Mouse (Mus musculus) limb, embryonic 15.5 days (tissue): ENCODE measurements around the gene Nkx3-2. TPM values are rescaled to one million over a fixed set of nuclear protein-coding genes. Genes with fewer than 3 reads are reported as not detected.

Experiments
- ATAC-seq: fragments of 200-750 bp; cut with Nextera tagmentation; 2 replicates; pipeline ENCODE4 v1.8.0; 2017; ENCODE audit warnings: low read depth, moderate TSS enrichment; ENCODE audit not compliant: insufficient number of reproducible peaks, low FRiP score, low TSS enrichment
- H3K27ac ChIP-seq: fragments of 300-500 bp; sonication (generic); 2 replicates; pipeline ENCODE4 v1.5.1; 2015; ENCODE audit warnings: moderate library complexity, mild to moderate bottlenecking, inconsistent platforms
- H3K27me3 ChIP-seq: fragments of 300-500 bp; sonication (generic); 2 replicates; pipeline ENCODE4 v1.6.1; 2015; ENCODE audit warnings: inconsistent platforms
- H3K36me3 ChIP-seq: fragments of 300-500 bp; sonication (generic); 2 replicates; pipeline ENCODE4 v1.6.1; 2015; ENCODE audit warnings: inconsistent platforms
- H3K4me1 ChIP-seq: fragments of 300-500 bp; sonication (generic); 2 replicates; pipeline ENCODE4 v1.6.1; 2015; ENCODE audit warnings: inconsistent platforms
- H3K4me2 ChIP-seq: fragments of 300-500 bp; sonication (generic); 2 replicates; pipeline ENCODE4 v1.6.1; 2015; ENCODE audit warnings: mild to moderate bottlenecking, inconsistent platforms
- H3K4me3 ChIP-seq: fragments of 300-500 bp; sonication (generic); 2 replicates; pipeline ENCODE4 v1.5.1; 2015; ENCODE audit warnings: mild to moderate bottlenecking, inconsistent platforms
- H3K9ac ChIP-seq: fragments of 300-500 bp; sonication (generic); 2 replicates; pipeline ENCODE4 v1.6.1; 2015; ENCODE audit warnings: inconsistent platforms
- H3K9me3 ChIP-seq: fragments of 300-500 bp; sonication (generic); 2 replicates; pipeline ENCODE4 v1.6.1; 2016; ENCODE audit warnings: inconsistent platforms
- WGBS: fragments of 180-500 bp; shearing (Covaris S2); methylation state at CpG from one replicate; pipeline ENCODE4 v1.1.7; 2015; 5-methylcytosine and 5-hydroxymethylcytosine counted together
- polyA plus RNA-seq: library from polyadenylated mRNA; unstranded; fragments of >200 nt; fragmentation: Nextera tagmentation; extraction: Ambion mirVana; gene quantifications from 2 replicates; pipeline ENCODE4 v1.2.1, GENCODE M21; 2015

Gene Nkx3-2
- polyA plus RNA-seq, 1 experiment from 2014 or later = 4.3 TPM

DNA sequence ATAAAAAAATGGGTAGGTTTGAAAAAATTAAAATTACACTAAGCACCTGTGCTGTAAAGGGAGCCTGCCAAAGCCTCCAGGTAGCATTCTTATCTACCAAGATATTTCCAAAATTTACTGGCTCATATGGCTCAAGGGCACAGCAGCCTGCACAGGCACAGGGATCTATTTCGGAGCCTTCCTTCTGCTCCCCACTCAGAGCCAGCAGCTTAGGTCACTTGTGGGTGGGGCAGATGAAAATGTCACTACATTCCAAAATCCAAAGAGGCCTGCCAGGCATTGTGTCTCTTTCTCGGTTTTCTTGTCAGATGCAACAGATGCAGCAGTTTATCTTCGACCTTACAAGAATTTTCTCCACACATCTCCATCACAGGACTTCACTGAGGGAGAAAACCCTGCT, 15.7 kb upstream of the Nkx3-2 start:
- no peak overlapping the region for H3K9ac ChIP-seq
- H3K4me2 ChIP-seq = no peak overlapping the region
- no peaks in the 10 kb centered on the region for H3K4me1 ChIP-seq
- H3K4me3 ChIP-seq = no peak overlapping the region
- 62% methylated on average over 3 of the region's 3 CpGs for WGBS
- H3K9me3 ChIP-seq = no peaks in the 10 kb centered on the region
- no peaks in the 10 kb centered on the region for H3K27me3 ChIP-seq
- ATAC-seq = no peak
- no peak overlapping the region for H3K27ac ChIP-seq
- no peaks in the 10 kb centered on the region for H3K36me3 ChIP-seq

DNA sequence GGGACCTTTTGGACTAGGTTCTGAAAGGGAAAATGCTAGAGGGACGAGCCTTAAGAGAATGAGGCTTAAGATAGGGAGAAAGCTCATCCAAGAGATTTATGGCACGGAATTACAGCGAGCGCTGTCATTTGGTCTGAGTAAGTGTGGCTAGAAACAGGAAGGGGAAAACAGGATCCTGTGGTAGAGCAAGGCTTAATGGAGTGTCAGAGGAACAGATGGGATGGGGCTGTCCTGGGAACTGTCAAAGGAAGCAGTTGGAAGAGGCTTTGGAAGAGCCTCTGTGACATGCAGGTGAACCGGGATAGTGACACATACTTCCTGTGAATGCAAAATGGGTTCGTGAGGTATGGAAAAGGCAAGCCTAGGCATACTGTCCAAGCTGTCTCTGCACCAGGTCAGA, 11.4 kb upstream of the Nkx3-2 start:
- H3K4me2 ChIP-seq = no peak overlapping the region
- no peak for ATAC-seq

DNA sequence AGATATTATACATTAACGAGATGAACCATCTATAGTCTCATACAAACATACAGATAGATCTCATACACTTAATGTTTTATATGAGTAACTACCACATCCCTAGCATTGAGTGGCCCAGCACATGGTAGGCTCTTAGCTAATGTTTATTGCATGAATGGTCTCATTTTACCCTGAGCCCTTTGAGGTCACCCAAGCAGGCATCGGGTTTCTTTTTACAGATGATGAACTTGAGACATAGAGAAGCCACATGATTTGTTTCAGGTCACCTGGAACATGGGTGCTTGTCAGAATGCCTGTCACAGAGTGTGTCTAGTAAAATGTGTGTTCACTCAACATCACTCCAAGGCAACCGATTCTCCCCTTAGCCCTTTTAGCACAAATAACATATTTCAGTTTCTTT, 11.0 kb upstream of the Nkx3-2 start:
- peaks cover under 1% of the 10 kb centered on the region for H3K27me3 ChIP-seq
- no peak for ATAC-seq

More for the DNA sequence above, 11.4 kb upstream of the Nkx3-2 start:
- H3K9ac ChIP-seq = no peak overlapping the region
- H3K4me1 ChIP-seq = no peaks in the 10 kb centered on the region
- H3K4me3 ChIP-seq = no peak overlapping the region
- WGBS = 20% methylated on average over 6 of the region's 6 CpGs
- H3K27me3 ChIP-seq = no peaks in the 10 kb centered on the region
- no peaks in the 10 kb centered on the region for H3K9me3 ChIP-seq
- no peak overlapping the region for H3K27ac ChIP-seq
- H3K36me3 ChIP-seq = no peaks in the 10 kb centered on the region

DNA sequence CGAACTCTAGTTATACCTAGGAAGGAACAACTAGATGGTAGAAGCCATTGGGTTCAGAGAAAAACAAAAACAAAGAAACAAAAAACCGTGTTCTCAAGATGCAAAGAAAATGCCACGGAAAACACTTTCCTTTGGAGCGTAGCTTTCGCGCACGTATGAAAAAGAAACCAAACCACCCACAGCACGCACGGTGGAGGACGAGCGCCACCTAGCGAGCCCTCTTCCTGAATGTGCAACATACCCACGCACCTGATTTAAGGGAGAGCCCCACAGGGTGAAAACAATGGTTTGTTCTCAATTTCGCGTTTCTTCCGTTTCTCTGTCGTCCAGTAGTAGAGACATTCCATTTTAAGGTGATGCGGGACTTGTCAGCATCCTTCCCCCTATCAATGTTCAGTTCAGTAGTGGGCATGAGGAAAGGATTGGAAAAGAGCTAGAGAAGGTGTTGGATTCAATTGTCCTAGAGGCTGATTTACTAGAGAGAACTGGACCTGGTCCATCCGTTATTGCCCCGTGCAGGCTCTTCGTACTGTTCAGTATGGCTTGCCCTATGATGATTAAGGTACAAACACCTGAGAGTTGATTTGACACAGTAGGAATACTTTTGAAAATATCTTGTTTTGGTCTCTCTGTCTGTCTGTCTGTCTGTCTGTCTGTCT, 4.2 kb upstream of the Nkx3-2 start:
- Histone ChIP-seq H3K36me3 (no peaks in the 10 kb centered on the region), H3K27me3 (peaks cover 51% of the 10 kb centered on the region), H3K4me1 (peaks cover 21% of the 10 kb centered on the region), H3K4me2 (peak overlapping the region; percentile 35), H3K4me3 (peak overlapping the region; percentile 27), H3K9me3 (no peaks in the 10 kb centered on the region), H3K27ac (no peak overlapping the region), H3K9ac (no peak overlapping the region)
- ATAC-seq = no peak
- 4% methylated on average over 21 of the region's 21 CpGs for WGBS

More for the DNA sequence above, 11.0 kb upstream of the Nkx3-2 start:
- Histone ChIP-seq H3K9ac (no peak overlapping the region), H3K4me2 (no peak overlapping the region), H3K4me1 (no peaks in the 10 kb centered on the region), H3K9me3 (no peaks in the 10 kb centered on the region), H3K4me3 (no peak overlapping the region), H3K36me3 (no peaks in the 10 kb centered on the region), H3K27ac (no peak overlapping the region)
- 60% methylated on average over 3 of the region's 3 CpGs for WGBS

DNA sequence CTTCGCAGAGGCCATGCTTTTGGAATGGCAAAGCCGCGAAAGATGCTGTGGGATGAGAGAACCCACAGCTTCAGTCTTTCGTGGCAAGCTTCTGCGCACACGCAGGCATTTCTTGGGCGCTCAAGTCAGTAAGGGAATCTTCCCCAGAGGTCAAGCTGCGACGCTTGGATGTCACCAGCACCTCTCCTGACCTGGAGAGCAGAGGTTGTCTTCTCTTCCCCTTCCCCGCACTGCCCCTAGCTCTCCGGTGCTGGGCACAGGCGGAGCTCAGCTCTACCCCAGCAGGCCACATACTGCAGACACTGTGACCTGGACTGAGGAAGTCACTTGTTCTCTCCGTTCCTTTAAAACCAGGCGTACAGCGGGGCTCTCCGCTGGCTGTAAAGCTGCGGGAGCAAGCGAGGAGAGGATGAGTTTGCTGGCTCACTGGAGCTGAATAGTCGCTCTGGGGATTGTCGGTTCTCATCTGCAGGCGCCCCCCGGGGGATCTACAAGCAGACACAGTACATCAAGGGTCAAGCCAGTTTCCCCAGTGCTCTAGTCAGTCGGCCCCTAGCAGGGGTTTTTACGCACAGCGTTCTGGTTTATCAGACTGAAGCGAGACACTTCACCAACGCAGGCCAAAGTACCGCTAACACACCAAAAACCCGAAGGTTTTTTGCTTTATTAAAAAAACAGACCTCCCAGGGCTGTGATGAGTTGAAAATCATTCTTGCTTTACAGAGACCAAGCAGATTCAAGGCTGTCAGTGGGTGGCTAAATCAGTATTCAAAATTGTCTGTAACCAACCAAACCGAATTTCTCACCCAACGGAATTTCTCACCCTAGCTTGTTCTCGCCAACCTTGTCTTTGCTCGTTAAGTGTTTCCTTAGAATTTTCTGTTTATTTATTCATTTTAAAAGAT, 3.2 kb upstream of the Nkx3-2 start:
- no peaks in the 10 kb centered on the region for H3K36me3 ChIP-seq
- peaks cover 60% of the 10 kb centered on the region for H3K27me3 ChIP-seq
- H3K4me3 ChIP-seq = peak overlapping the region; percentile 27

DNA sequence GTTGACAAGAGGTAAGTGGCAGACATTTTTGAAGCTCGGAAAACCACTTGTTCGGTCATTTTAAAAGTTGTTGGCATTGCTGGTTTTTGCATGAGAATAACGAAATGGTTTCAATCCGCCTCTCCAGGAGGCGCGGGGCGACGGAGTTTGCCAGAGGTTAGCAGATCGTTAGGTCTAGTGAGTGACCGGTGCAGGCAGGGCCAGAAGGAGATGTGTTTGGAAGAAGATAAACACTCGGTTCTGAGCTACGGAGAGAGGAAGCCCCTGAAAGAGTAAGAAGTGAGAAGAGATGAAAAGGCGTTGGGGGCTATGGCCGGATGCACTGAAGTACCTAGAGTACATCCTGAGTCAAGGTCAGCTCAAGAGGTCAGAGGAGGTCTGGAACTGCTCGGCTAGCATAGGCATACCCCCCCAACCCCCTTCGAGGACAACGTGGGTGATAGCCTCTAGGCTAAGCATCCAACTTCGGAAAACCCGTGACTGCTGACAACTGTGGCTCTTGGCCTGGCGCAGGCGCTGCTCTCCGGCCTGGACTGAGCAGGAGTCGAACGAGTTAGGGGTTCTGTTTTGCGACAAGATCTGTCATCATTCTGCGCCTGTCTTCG, 2.2 kb upstream of the Nkx3-2 start:
- Histone ChIP-seq H3K4me1 (peaks cover 37% of the 10 kb centered on the region), H3K4me3 (no peak overlapping the region), H3K9ac (no peak overlapping the region), H3K9me3 (no peaks in the 10 kb centered on the region), H3K4me2 (no peak overlapping the region), H3K27me3 (peaks cover 70% of the 10 kb centered on the region), H3K27ac (no peak overlapping the region), H3K36me3 (no peaks in the 10 kb centered on the region)
- 12% methylated on average over 27 of the region's 27 CpGs for whole genome bisulfite sequencing
- ATAC-seq = no peak

More for the DNA sequence above, 3.2 kb upstream of the Nkx3-2 start:
- Histone ChIP-seq H3K27ac (no peak overlapping the region), H3K9me3 (no peaks in the 10 kb centered on the region), H3K4me2 (peak overlapping the region; percentile 35), H3K4me1 (peaks cover 29% of the 10 kb centered on the region), H3K9ac (no peak overlapping the region)
- ATAC-seq = no peak
- WGBS = 19% methylated on average over 33 of the region's 33 CpGs

DNA sequence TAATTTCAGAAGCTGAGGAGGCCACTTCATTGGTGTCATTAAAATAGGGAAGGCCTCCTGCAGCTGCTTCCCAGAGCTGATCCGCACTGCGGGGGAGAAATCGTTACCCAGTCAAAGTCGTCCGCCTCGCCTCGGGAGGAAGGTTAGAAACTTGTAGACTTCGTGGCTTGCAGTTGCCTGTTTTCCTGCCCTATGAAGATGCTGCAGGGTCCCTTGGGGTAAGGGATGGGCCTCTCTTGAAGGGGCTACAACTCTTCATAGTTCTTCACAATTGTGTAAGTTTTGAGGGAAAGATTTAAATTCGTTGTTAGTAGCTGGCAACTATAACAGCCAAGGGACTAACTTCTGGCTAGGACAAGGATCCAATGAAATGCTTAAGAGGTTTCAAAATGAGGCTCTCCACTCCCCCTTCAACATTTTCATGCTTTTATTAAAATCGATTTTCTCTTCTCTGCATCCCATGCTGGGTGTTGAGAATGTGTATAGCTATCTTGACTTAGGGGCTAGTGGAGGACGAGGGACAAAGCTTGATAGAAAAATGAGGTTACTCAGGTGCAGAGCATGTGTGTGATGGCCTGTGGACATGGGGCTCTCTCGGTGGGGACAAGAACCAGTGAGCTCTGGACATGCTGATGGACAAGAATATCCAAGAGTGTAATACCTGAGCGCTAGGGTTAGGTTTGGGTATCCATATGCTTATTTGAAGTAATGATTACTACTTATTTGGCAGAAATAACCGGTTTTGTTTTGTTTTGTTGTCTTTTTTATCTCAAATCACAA, 1.5 kb upstream of the Nkx3-2 start:
- Histone ChIP-seq H3K9ac (no peak overlapping the region), H3K4me2 (no peak overlapping the region), H3K27me3 (peaks cover 77% of the 10 kb centered on the region), H3K4me1 (peaks cover 41% of the 10 kb centered on the region), H3K9me3 (no peaks in the 10 kb centered on the region), H3K27ac (no peak overlapping the region), H3K4me3 (no peak overlapping the region), H3K36me3 (no peaks in the 10 kb centered on the region)
- no peak for ATAC-seq
- WGBS = 6% methylated on average over 14 of the region's 14 CpGs

DNA sequence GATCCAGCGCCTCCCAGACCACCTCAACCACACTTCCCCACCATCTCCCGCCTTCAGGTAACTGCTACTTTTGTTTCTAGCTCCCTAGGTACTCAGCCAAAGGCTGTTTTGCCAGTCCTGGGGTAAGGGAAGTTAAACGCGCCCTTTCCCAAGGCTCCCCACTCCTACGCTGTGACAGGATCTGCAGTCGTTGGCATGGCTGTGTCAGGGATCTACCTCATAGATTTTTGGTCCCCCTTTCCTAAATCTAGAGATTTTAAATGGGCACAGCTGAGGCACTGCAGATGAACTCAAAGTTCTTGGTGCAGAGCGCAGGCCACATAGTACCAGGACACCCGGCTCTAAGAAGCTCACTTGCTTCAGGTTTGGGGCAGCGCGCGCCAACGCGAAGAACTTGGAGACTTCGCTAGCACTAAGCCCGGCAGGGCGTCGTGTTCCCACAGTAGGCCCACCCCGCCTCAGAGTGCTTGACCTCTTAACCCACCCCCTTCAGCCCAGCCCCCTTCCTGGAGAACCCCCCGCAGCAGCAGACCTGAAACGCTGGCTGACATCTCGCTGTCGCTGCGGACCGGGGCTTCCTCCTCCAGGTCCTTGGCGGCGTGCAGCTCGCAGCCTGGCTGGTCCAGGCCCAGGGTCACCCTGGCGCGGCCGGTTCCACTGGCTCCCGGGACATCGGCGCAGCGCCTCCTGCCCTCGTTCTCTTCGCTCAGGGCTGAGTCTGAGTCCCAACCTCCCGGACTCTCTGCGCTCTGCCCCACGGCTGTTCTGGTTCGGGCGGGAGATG, 1.2 kb downstream of the Nkx3-2 start:
- peak overlapping the region; percentile 77 for H3K27ac ChIP-seq
- ATAC-seq = no peak
- H3K9ac ChIP-seq = peak overlapping the region; percentile 45
- WGBS = 3% methylated on average over 41 of the region's 41 CpGs
- peaks cover 41% of the 10 kb centered on the region for H3K4me1 ChIP-seq
- peaks cover 83% of the 10 kb centered on the region for H3K27me3 ChIP-seq
- H3K36me3 ChIP-seq = no peaks in the 10 kb centered on the region
- peak overlapping the region; percentile 78 for H3K4me2 ChIP-seq
- no peaks in the 10 kb centered on the region for H3K9me3 ChIP-seq
- H3K4me3 ChIP-seq = peak overlapping the region; percentile 51

DNA sequence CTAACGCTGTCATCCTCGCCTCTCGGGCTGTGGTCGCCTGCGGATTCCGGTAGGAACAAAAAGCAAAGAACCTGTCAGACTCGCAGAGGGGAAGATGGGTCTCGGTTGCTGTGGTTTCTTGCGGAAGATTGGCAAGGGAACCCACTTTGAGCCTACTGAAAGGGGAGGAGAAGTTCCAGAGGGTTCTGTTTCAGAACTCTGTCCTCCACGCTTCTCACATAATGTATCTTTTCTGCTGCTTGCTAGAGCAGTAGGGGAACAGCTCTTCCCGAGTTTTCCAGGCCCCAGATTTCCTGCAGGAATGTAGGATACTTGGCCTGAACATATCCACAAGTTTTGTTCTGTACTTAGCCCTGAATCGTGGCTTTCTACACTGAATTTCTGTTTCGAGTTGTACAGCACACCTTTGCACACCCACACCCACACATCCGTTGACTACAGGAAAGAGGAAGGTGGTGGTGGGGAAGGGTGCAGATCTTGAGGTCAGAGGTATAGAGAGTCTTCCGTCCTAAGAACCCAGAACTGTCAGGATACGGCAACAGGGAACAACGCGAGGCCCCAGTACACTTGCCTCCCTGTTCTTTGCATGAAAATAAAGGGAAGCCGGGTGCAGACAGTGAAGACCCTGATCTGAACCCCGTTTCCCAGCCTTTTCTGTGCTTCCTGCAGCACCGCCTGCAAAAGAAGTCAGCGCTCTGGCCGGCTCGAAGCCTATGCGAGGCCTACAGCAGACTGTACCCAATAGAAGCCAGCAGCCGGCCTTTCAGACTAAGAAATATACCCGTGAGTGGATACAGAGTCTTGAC, 2.0 kb downstream of the Nkx3-2 start:
- peaks cover 85% of the 10 kb centered on the region for H3K27me3 ChIP-seq
- H3K4me3 ChIP-seq = peak overlapping the region; percentile 51
- H3K4me2 ChIP-seq = peak overlapping the region; percentile 78
- H3K27ac ChIP-seq = no peak overlapping the region
- no peaks in the 10 kb centered on the region for H3K9me3 ChIP-seq
- H3K4me1 ChIP-seq = peaks cover 37% of the 10 kb centered on the region
- H3K9ac ChIP-seq = no peak overlapping the region
- no peaks in the 10 kb centered on the region for H3K36me3 ChIP-seq
- 12% methylated on average over 27 of the region's 27 CpGs for WGBS
- ATAC-seq = no peak

DNA sequence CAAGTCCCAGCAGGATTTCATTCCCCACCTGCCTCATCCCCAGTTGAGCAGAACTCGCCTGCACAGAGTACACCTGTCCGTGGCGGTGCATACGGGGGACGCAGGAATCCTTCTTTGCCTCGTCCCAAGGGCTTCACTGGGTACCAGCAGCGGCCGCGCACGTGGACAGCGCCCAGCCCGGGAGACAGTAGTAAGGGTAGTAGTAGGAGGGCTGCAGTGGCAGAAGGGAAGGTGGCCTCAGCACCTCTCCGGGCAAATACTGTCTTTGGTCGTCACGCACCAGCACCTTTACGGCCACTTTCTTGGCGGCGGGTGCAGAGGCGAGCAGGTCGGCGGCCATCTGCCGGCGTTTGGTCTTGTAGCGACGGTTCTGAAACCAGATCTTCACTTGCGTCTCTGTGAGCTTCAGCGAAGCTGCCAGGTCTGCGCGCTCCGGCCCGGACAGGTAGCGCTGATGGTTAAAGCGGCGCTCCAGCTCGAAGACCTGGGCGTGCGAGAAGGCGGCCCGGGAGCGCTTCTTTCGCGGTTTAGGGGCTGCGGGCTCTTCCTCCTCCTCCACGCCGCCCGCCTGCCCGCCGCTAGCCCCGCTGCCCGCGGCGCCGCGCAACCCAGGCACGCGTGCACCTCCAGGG, 2.7 kb downstream of the Nkx3-2 start:
- WGBS = 2% methylated on average over 56 of the region's 56 CpGs
- no peak for ATAC-seq
- H3K27ac ChIP-seq = no peak overlapping the region
- no peaks in the 10 kb centered on the region for H3K36me3 ChIP-seq
- peaks cover 33% of the 10 kb centered on the region for H3K4me1 ChIP-seq
- H3K4me3 ChIP-seq = peak overlapping the region; percentile 51
- no peaks in the 10 kb centered on the region for H3K9me3 ChIP-seq
- H3K27me3 ChIP-seq = peaks cover 85% of the 10 kb centered on the region
- no peak overlapping the region for H3K9ac ChIP-seq
- peak overlapping the region; percentile 78 for H3K4me2 ChIP-seq
